Mouse (Mus musculus) lung, adult 2 months (tissue): ENCODE measurements around the gene Zfyve21.

ENCODE experiments used
- CTCF ChIP-seq: fragments of 200-500 bp; IDR thresholded peaks from 2 replicates; pipeline ENCODE4 v1.5.1; 2011; ENCODE audit warnings: mild to moderate bottlenecking, low read length, control low read depth; ENCODE audit not compliant: insufficient read depth
- POLR2A ChIP-seq: fragments of 200-500 bp; IDR thresholded peaks from 2 replicates; pipeline ENCODE4 v1.6.1; 2011; ENCODE audit warnings: low read depth, mild to moderate bottlenecking, control low read depth, low read length, borderline replicate concordance; ENCODE audit errors: extremely low read depth

- TF ChIP-seq CTCF (no peak), POLR2A (no peak)
Measured at GRCm38 (mm10) chr12:111774845-111775244, 39.1 kb upstream of the Zfyve21 start.
